Mouse (Mus musculus) heart, postnatal 0 days (tissue): ENCODE data around the gene Bri3. TPM values are rescaled to one million over a fixed set of nuclear protein-coding genes. Genes with fewer than 3 reads are reported as not detected.
A peak's percentile ranks its signal among the peaks of the same experiment; 100 is the strongest.

Experiments
- ATAC-seq: fragments of 200-750 bp; cut with Nextera tagmentation; 2 replicates; pipeline ENCODE4 v1.8.0; 2017; ENCODE audit warnings: low read depth, moderate number of reproducible peaks, moderate library complexity; ENCODE audit not compliant: insufficient read depth
- DNase-seq: peaks from one replicate; pipeline ENCODE4 v3.0.0-alpha.2; 2016; ENCODE audit warnings: low spot score
- H3K27ac ChIP-seq: fragments of 300-500 bp; sonication (generic); 2 replicates; pipeline ENCODE4 v1.5.1; 2014; ENCODE audit warnings: low read depth, mild to moderate bottlenecking
- H3K27me3 ChIP-seq: fragments of 300-500 bp; sonication (generic); 2 replicates; pipeline ENCODE4 v1.6.1; 2014; ENCODE audit warnings: low read length, mixed read lengths; ENCODE audit not compliant: control insufficient read depth, insufficient read depth
- H3K36me3 ChIP-seq: fragments of 300-500 bp; sonication (generic); replicated peaks from 2 replicates; pipeline ENCODE4 v1.6.1; 2014; ENCODE audit warnings: low read length, mixed read lengths; ENCODE audit not compliant: control insufficient read depth, insufficient read depth
- H3K4me1 ChIP-seq: fragments of 300-500 bp; sonication (generic); 2 replicates; pipeline ENCODE4 v1.6.1; 2014; ENCODE audit warnings: antibody characterized with exemption; ENCODE audit not compliant: control insufficient read depth, insufficient read depth
- H3K4me2 ChIP-seq: fragments of 300-500 bp; sonication (generic); 2 replicates; pipeline ENCODE4 v1.6.1; 2014; ENCODE audit warnings: low read depth, mild to moderate bottlenecking, low read length, moderate library complexity
- H3K4me3 ChIP-seq: fragments of 300-500 bp; sonication (generic); 2 replicates; pipeline ENCODE4 v1.5.1; 2014; ENCODE audit warnings: low read depth, low read length
- H3K9ac ChIP-seq: fragments of 300-500 bp; sonication (generic); replicated peaks from 2 replicates; pipeline ENCODE4 v1.6.1; 2014; ENCODE audit warnings: low read depth, low read length, mixed read lengths
- H3K9me3 ChIP-seq: fragments of 300-500 bp; sonication (generic); replicated peaks from 2 replicates; pipeline ENCODE4 v1.6.1; 2016; ENCODE audit warnings: low read length; ENCODE audit not compliant: control insufficient read depth
- CTCF ChIP-seq: IDR thresholded peaks from 2 replicates; pipeline ENCODE4 v1.5.1; 2016; ENCODE audit warnings: antibody characterized with exemption, control low read depth, low read depth
- EP300 ChIP-seq: IDR thresholded peaks from 2 replicates; pipeline ENCODE4 v1.6.1; 2016; ENCODE audit warnings: antibody characterized with exemption, low read depth
- WGBS: fragments of 180-500 bp; shearing (Covaris S2); extraction: QIAGEN DNeasy Blood & Tissue Kit; methylation state at CpG from one replicate; pipeline ENCODE4 v1.1.7; 2014; 5-methylcytosine and 5-hydroxymethylcytosine counted together
- polyA plus RNA-seq: library from polyadenylated mRNA; unstranded; fragments of >200 nt; fragmentation: Nextera tagmentation; extraction: Ambion mirVana; gene quantifications from 2 replicates; pipeline ENCODE4 v1.2.1, GENCODE M21; 2015
- total RNA-seq: library from RNA; depleted of rRNA; stranded (reverse); fragments of >200 nt; gene quantifications from 2 replicates; pipeline ENCODE4 v1.2.3, GENCODE M21; 2014; ENCODE audit warnings: low replicate concordance

Bri3 gene
- total and polyA plus RNA-seq, 2 experiments from 2014 or later: 71.0 to 304 TPM

DNA sequence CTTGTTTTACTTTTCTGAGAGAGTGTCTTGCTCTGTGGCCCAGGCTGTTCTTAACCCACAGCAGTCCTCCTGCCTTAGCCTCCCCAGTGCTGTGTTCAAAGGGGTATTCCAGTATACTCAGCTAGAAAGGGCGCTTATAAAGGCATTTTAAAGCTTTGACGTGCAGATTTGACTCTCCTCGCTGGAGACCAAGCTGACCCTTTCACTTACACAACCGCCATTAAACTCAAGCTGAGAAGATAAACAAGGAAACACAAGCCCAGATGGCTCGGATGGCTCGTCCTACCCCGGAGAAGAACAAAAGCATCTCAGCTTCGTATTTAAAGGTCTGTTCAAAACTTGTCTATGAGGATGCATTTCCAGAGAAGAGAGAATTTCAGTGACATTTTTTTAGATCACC lies 106.9 kb downstream of the Bri3 start:
- H3K27ac ChIP-seq: no peak overlapping the region
- no peaks in the 10 kb centered on the region for H3K27me3 ChIP-seq
- no peaks in the 10 kb centered on the region for H3K4me1 ChIP-seq
- ATAC-seq: no peak
- no peak overlapping the region for H3K4me3 ChIP-seq
- TF ChIP-seq EP300: no peak
- H3K9ac ChIP-seq: no peak overlapping the region
- no peaks in the 10 kb centered on the region for H3K36me3 ChIP-seq
- H3K4me2 ChIP-seq: no peak overlapping the region
- WGBS: 57% methylated on average over 8 of the region's 8 CpGs
- no peaks in the 10 kb centered on the region for H3K9me3 ChIP-seq
- DNase-seq: no peak

GRCm38 (mm10) chr5:144352250-144353047 lies 108.2 kb downstream of the Bri3 start:
- Histone ChIP-seq H3K4me1 (no peaks in the 10 kb centered on the region; the same call in 1 of the 2 replicates), H3K9ac (no peak overlapping the region), H3K9me3 (no peaks in the 10 kb centered on the region), H3K4me3 (no peak overlapping the region), H3K27me3 (no peaks in the 10 kb centered on the region), H3K4me2 (no peak overlapping the region), H3K27ac (no peak overlapping the region), H3K36me3 (no peaks in the 10 kb centered on the region)
- 90% methylated on average over 9 of the region's 9 CpGs for WGBS
- no peak for ATAC-seq
- no peak for DNase-seq
- TF ChIP-seq CTCF (no peak), EP300 (no peak)

- DNase-seq (no peak), ATAC-seq (no peak)
- peak overlapping the region; percentile 87 for H3K27ac ChIP-seq
- H3K36me3 ChIP-seq: no peaks in the 10 kb centered on the region
- H3K4me2 ChIP-seq: peak overlapping the region; percentile 77
- no peaks in the 10 kb centered on the region for H3K9me3 ChIP-seq
- H3K4me3 ChIP-seq: peak overlapping the region; percentile 72
- no peaks in the 10 kb centered on the region for H3K27me3 ChIP-seq
- TF ChIP-seq EP300 (no peak), CTCF (no peak)
- no peaks in the 10 kb centered on the region; the same call in 1 of the 2 replicates for H3K4me1 ChIP-seq
- 8% methylated on average over 17 of the region's 17 CpGs for WGBS
- peak overlapping the region; percentile 65 for H3K9ac ChIP-seq
Observed at GRCm38 (mm10) chr5:144356776-144357455, 112.7 kb downstream of the Bri3 start.

DNA sequence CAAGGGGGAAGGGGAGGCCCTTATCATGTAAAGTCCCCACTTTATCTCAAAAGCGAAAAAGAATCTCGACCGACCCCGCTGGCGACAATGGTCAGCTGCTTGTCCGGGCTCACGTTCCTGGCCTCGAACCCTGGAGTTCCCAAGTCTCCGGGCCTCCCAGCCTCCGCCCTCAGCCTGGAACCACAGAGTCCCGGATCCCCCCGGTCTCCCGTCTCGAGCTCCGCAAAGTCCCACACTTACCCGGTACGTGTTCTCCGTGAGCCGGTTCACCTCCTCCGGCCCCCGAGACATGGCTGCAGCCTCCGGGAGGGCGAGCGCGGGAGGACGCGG lies 113.3 kb downstream of the Bri3 start:
- no peak for ATAC-seq
- Histone ChIP-seq H3K4me2 (peak overlapping the region; percentile 77), H3K4me3 (peak overlapping the region; percentile 72), H3K36me3 (no peaks in the 10 kb centered on the region), H3K27me3 (no peaks in the 10 kb centered on the region), H3K4me1 (no peaks in the 10 kb centered on the region; the same call in 1 of the 2 replicates), H3K9me3 (no peaks in the 10 kb centered on the region), H3K27ac (peak overlapping the region; percentile 87), H3K9ac (peak overlapping the region; percentile 65)
- no peak for DNase-seq
- TF ChIP-seq CTCF (no peak), EP300 (no peak)
- 0% methylated on average over 27 of the region's 27 CpGs for WGBS

DNA sequence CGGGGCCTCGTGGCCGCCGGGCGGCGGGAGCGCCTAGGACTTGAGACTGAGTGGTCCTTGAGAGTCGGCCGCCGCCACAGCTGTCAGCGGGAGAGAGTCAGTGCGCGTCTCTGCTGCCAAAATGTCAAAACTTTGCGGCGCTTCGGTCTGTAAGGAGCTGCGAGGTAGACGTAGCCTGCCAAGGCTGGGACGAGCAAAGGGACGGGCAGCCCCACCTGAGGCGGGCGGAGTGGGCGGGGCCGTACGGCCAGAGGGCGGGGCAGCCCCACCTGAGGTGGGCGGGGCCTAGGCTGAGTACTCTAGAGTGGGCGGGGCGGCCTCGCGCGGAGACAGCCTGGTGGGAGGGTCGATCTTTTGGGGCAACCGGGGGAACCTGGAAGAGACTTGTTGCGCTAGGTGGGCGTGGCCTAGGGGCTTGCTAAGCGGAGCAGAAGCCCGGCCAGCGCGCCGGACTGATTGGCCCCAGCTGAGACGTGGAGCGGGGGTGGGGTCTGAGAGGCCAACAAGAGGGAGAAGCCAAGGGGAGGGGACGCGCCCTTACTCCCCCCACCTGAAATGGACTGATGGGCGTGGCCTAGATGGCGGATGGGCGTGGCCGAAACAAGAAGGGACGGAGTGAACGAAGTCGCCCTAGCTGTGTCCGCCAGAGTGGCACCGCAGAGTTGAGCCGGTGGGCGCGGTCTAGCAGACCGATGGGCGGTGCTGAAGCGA lies 113.8 kb downstream of the Bri3 start, which contains the start of gene Baiap2l1:
Gene Baiap2l1, minus strand, starts transcription at position 232 of the 711 bp plus-strand sequence.
- ATAC-seq: peak; percentile 92
- DNase-seq: peak; percentile 94
- Histone ChIP-seq H3K4me3 (peak within 1 kb of the TSS; percentile 72), H3K4me2 (peak within 1 kb of the TSS; percentile 77), H3K4me1 (no peaks in the 10 kb centered on the region; the same call in 1 of the 2 replicates), H3K27ac (peak within 1 kb of the TSS; percentile 87), H3K9me3 (no peaks in the 10 kb centered on the region), H3K9ac (peak within 1 kb of the TSS; percentile 65), H3K36me3 (no peaks in the 10 kb centered on the region), H3K27me3 (no peaks in the 10 kb centered on the region)
- WGBS: under 1% methylated on average over 60 of the region's 60 CpGs
- TF ChIP-seq CTCF (0 out of 2 replicates have a peak, but pooled peaks have one; percentile 0), EP300 (no peak)
